Mouse (Mus musculus) embryo, embryonic 11 days (tissue): Measurements from ENCODE around the gene Ccdc93.

Source experiments
- DNase-seq: peaks from one replicate; pipeline ENCODE4 v3.0.0-alpha.2; 2015

The Ccdc93 gene

DNA sequence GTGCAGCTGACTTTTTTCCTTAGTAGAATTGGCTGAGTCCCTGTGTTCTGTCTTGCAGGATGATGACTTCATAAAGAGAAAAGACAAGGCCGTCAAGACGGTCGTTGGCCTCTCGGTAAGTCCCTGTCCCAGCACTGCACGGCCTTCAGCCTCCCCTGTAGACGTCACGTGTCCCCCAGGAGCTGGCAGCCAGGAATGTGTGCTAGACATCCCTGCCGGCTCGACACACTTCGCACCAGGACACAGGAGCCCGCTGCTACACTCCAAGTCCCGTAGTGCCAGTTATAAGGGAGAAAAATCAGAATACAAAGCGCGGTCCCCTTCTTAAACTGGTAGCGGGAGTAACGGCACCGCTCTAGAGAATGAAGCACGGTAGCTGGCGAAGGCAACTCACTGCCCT, 17.3 kb downstream of the Ccdc93 start:
- DNase-seq, result no peak

DNA sequence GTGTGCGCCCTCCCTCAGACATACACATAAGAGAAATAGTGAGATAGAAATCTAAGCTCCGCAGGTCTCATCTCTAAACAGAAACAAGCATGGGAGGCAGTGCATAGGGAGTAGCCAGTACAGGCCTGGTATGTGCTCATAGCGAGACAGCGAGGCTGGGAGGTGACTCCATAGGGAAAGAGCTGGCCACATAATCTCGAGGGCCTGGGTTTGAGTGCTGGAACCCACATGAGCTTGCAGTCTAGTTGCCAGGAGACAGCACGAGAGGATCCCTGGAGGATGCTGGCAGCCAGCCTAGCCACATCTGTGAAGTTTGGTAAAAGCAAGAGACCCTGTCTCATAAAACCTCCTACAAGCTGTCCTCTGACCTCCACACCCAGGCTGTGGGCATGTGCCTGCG, 20.2 kb downstream of the Ccdc93 start:
- DNase-seq, result no peak

DNA sequence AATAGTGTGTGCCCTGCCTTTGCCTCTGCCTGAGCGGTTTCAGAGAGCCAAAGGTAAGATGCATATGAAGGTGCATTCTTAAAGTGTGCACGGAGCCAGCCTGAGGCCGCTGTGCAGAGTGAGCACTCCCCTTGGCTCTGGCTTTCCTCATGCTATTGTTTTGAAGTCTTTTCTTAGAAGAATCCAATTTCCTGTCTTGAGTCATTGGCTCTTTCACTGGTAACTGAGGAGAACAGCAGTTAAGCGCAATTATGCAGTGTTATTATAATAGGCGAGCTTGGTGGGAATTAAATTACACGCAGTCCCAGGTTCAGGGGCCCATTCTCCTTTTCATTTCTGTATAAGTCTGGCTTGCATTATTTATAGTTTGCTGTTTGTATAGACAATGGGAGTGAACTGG, 21.6 kb downstream of the Ccdc93 start:
- DNase-seq, result no peak

DNA sequence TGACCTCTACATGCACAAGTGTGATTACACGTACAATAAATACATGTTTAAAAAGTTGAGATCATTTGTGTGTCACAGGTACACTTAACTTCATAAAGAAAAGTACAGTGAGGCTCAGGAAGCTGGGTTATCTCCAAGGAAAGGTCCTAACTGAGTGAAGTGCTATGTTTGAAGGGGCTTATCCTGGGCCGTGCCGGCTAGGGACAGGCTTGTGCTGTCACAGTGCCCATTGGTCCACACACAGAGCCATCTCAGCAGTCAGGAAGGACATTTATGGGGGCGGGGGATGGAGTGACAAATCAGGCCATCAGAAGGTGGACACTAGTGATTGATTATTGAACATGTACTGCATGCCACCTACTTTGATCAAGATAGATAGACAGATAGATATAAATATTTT, 22.2 kb downstream of the Ccdc93 start:
- no peak for DNase-seq

DNA sequence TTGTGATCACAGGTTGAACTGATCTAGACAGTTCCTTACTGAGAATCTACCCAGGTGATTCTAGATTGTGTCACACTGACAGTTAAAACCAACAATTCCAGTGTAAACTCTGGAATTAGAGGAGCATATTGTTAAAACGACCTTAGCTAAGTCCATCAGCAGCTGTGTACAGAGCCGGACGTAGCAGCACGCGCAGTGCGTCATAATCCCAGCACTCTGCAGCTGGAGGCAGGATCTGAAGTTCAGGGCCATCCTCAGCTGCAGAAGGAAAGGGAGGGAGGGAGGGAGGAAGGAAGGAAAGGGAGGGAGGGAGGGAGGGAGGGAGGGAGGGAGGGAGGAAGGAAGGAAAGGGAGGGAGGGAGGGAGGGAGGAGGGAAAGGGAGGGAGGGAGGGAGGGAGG, 24.1 kb downstream of the Ccdc93 start:
- DNase-seq, result no peak

DNA sequence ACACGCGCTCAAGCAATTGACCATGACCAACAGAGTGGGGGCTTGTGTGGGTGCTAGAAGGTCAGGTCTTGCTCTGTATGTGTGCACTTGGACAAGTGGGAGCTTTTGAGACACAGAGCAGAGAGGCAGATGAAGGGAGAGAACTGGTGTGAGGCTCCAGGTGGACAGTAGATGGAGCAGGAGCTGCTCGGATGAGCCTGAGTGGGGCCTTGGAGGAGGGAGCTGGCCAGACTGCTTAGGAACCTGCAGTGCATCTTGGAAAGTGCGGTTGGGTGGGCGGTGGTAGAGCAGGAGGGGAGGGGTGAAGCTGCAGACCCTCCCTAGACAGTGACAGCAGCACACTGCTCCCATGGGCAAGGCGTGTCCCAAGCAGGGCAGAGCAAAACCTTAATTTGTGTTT, 29.2 kb downstream of the Ccdc93 start:
- no peak for DNase-seq

DNA sequence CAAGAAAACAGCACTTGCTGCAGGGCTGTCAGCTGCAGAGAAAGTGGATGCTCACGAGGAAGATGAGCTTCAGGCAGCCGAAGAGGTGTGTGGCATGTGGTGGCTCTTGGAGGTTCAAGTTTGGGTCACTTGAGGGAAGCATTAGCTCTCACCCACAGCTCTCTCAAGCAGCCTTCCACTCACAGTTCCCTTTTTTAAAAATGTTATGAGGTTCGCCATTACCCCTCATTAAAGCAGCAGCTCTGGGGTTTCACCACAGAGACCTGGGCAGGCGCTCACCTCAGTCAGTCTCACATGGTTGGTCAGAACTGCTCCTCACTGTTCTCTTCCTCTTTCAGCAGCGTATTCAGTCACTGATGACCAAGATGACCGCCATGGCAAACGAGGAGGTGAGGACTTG, 31.0 kb downstream of the Ccdc93 start:
- DNase-seq, result no peak

DNA sequence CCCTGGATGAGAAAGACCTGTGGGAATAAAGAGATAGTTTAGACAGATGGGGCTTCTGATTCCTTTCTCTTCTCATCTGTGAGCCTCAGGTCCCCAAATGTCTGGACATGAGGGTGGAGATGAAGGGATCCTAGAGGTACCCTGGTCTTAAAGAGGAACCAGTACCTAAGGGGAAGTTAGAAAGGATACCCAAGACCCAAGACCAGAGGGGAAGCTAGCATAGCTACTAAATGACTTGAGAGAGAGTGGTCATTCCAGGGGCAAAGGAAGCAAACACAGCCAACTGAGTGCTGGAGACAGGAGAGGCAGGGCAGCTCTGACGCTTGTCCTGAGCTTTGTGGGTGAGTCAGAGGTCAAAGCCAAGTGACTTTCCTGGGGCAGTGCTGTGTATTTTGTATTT, 31.8 kb downstream of the Ccdc93 start:
- no peak for DNase-seq

DNA sequence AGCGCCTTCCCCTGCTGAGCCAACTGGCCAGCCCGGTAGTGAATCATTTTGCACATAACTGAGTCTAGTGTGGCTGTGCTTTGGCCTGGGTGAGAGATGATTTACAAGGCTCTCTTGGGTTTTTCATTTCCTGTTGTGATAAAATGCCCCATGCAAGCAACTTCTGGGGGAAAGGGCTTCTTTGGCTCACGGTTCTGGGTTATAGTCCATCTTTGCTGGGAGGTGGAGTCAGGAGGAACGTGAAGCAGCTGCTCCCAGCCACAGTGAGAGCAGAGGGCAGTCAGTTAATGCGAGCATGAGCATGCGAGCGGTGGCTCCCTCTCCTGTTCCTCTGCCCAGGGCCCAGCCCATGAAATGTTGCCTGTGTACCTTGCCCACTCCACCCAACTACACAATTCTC, 33.0 kb downstream of the Ccdc93 start:
- DNase-seq, result no peak

DNA sequence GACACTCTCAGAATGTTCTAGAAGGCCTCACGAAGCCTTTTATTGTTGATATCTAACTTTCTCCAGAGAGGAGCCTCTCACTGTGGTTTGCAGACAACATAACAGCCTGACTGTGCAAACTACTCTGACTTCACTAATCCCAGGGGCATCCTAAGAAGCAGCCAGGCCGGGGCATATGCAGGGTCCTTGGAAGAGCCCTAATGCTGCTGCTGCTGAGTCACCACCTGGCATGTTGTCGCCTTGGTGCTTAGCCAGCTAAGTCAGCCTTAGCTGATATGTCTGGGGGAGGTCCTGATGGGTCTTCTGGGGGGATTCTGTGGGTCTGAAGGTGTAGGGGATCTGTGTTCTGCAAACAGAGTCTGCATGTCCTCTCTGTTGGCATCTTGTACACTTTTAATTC, 35.4 kb downstream of the Ccdc93 start:
- DNase-seq, result no peak

DNA sequence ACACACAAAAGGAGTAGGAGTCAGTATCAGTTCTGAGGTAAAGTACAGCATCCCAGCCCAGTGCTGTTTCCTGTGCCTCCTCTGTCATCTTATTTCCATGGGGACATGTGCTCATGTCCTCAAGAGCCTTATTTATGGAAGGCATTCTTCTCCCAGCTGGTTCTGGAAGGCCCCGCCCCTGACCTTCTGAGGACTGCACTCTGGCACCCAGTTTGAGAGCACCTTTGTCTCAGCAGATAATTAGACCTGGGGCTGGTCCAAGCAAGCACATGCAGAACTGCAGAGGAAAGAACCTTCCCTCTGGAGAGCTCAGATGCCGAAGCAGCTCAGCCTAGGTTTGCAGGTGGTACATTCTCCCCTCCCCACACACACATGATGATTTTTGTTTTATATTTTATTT, 37.4 kb downstream of the Ccdc93 start:
- DNase-seq, result no peak

DNA sequence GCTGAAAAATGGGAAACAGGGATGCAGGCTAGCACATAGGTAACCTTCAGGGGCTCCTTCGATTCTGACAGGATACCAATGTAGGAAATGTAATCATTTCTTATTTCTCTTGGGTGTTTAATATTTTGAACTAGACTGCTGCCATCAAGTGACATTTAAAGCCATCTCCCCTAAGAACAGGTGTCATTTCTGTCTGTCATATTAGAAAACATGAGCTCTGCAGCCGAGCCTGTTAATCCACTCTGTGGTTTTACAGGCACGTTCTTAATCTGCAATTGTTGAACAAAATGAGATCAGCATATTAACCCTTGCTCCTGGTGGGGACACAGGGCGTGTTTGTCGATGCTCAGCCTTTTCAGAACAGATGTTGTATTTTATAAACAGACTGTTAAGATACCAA, 40.7 kb downstream of the Ccdc93 start:
- no peak for DNase-seq

DNA sequence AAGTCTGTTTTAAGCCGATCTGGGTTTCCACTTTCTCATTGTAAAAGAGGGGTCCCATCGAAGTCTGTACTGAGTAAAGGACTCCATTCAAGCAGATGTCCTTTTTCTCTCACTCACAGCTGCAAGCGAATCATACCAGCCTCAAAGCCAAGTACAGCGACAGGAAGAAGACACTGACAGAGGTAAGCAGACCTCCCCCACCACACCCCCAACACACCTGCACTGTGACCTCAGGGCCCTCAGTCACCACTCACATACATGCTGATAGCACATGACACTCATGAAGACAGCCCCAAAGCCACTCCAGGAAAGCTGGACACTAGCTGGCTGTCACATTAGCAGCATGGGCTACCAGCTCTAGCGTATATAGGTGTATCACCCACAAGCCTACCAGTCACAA, 46.9 kb downstream of the Ccdc93 start:
- no peak for DNase-seq

DNA sequence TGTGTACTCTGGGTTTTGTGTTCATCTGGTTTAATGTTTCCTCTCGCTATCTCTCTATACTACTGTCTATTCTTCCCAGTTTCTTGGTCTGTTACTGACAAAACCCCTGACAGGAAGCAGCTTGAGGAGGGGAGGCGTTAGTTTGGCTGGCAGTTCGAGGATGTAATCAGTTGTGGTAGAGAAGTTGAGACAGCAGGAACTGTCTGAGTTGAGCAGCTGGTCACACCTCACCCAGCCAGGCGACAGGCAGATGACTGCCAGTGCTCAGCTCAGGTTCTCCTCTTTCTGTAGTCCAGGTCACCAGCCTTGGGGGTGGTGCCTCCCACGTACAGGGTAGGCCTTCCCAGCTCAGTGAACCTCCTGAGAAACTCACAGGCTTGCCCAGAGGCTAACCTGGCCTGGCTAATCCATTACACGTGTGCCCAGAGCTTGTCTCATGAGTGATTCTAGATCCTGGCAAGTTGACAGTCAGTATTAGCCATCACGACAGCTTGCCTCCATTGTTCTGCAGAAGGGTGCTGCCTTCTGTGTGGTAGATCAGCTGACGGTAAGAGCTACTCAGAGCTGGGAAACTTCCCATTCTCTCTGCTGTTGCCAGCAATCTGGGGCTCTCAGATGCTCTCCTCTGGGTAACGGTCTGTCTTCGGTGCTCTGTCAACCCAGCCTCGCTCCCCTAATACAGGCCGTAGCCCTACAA, 47.6 kb downstream of the Ccdc93 start:
- DNase-seq, result no peak

DNA sequence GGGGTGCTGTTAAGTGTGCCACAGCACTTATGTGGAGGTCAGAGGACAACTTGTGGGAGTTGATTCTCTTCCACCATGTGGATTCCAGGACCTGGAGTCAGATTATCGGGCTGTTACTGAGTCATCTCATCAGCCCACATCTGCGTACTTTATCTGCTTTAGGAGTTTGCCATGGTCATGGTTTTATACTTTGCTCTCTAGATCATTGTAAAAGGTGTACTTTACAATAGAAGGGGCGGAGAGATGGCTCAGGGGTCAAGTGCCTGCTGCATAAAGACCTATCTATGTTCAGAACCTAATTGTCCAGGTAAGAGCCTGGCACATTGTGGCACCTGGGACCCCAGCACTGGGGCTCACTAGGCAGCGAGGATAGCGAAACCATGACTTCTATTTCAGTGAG, 48.6 kb downstream of the Ccdc93 start:
- DNase-seq, result no peak

DNA sequence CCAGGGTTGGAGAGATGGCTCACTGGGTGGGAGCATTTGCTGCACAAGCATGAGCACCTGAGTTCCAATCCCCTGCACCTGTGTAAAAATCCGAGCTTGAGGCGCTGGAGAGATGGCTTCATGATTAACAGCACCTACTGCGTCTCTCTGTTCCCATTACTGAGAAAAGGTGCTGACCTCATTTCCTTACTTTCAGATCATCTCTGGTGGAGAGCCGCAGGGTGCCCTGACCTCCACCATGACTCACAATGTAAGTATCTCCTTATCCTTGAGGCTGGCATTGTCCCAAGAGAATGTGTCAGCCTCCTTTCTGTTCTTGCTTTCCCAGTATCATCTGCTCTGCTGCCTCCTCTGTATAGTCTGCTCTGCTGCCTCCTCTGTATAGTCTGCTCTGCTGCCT, 52.2 kb downstream of the Ccdc93 start:
- DNase-seq, result no peak

DNA sequence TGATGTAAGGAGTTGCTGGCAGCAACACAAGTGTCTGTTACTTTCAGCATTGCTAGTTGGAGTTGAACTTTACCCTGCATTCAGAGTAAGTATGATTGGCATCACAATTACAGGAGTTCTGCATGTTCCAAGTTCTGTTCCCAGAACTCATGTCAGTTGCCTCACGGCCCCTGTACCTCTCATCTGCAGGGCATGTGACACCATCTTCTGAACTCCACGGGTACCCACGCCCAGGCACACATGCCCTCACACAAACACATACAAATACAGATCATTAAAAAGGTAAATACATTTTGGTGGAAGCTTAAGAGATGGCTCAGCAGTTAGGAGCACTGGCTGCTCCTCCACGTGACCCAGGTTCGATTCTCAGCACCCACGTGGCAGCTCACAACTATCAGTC, 56.0 kb downstream of the Ccdc93 start:
- no peak for DNase-seq

DNA sequence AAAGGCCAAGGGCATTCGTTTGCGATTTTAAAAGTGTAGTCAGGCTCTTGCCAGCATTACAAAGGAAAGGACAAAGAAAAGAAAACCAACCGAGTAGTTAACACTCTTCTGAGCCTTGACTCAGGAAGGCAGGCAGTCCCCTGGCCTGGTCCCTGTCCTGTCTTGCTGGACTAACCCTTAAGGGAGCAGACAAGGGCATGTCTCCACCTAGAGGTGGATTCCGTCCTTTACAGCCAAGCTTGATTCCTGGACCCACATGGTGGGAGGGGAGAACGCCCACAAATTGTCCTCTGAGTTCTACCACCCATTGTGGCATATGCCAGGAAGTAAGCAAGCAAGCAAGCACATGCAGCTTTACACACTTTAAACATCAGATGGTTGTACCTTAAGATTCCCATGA, 59.4 kb downstream of the Ccdc93 start:
- DNase-seq, result peak; percentile 54

DNA sequence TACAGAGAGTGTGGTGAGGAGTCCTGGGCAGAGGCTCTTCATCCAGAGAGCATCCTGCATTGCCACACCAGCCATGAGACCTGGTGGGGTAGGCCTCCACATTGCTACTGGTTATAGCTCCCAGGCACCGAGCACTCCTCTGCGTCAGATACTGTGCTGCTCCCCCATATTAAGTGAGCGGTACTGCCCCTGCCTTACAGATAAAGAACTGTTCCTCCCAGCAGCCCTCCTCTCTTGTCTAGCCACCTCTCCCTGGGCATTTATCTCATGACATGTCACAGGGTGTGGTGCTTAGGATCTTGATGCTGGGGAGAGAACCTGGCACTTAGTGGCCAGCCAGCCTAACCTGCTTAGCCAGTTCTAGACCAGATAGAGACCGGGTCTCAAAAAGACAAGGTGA, 66.2 kb downstream of the Ccdc93 start:
- no peak for DNase-seq

DNA sequence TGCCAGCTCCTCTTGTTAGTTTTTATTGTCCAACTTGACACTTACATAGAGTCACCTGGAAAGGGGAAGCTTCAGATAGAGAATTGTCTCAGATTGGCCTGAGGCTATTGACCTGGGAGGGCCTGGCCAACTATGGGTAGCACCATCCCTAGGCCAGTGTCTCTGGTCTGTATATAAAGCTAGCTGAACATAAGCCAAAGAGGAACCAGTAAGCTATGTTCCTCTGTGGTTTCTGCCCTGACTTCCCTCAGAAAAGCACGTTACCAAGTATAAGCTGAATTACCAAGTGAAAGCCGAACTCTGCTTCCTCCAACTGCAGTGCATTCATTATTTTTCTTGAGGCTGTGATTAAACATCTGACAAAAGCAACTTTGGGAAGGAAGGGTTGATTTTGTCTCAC, 77.9 kb downstream of the Ccdc93 start:
- no peak for DNase-seq

DNA sequence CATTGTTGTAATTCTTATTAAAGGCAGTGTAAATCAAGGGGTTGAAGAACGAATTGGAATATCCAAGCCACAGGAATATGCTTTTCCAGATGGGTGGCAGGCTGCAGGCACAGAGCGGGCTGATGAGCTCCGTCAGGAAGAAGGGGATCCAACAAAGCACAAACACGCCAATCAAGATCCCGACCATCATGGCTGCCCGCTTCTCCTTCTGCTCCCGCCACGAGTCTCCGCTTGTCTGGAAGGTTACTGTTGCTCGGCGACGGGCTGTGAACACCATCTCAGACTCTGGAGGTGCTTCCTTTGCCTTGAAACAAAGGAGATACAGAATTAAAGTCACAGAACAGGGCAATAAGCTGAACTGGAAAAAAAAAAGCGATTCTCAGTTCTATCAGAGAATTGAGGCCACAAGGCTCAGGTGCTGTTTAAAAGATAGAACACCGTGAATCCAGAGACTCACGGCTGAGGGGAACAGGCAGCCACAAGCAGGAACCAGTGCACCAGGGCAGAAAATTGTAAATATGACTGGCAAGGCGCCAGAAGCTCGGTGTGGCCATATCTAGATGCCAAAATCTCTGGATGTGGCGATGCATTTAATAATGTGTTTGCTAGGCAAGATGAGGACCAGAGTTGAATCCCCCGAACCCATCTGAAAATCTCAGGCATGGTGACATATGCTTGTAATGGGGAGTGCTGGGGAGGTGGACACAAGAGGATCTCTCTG, 79.7 kb downstream of the Ccdc93 start:
- DNase-seq, result no peak

DNA sequence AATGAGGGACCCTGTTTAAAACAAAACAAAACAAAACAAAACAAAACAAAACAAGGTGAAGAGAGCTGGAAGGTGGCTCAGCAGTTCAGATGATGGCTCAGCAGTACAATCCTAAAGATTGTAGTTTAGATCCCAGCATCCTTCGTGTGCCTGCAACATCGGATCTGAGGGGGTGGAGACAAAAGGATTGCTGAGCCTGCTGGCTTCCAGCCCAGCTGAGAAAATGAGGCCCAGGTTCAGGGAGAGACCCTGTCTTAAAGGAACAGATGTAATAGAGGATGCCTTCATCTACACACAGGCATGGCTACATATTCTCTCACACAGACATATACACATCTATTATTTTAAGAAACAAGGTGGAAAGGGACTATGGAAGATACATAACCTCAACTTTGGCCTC, 80.3 kb downstream of the Ccdc93 start:
- no peak for DNase-seq

DNA sequence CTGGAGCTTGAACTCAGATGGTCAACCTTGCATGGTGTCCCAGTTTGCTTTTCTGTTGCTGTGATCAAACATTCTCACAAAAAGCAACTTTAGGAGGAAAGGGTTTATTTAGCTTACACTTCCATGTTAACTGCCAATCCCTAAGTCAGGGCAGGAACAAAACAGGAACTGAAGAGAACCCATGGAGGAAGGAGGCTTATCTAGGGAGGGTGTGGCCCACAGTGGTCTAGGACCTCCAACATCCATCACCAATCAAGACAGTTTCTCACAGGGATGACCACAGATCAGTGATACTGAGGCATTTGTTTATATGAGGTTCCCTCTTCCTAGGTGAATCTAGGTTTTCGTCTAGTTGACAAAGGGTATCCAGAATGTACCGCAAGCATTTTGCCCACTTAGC, 81.1 kb downstream of the Ccdc93 start:
- DNase-seq, result no peak

DNA sequence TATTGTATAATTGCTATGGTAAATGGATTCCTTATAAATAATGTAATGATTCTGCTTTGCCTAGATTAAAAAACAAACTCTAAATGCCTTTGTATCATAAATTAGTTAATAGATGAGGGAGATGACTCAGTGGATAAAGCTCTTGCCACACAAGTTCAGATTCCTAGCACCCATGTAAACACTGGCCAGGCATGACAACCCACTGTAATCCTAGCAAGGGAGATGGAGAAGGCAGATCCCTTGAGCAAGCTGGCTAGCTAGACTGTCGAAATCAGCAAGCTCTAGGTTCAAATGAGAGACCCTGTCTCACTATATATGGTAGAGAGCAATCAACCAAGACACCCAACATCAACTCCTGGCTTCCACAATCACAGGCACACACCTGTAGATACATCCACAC, 87.8 kb downstream of the Ccdc93 start:
- no peak for DNase-seq

DNA sequence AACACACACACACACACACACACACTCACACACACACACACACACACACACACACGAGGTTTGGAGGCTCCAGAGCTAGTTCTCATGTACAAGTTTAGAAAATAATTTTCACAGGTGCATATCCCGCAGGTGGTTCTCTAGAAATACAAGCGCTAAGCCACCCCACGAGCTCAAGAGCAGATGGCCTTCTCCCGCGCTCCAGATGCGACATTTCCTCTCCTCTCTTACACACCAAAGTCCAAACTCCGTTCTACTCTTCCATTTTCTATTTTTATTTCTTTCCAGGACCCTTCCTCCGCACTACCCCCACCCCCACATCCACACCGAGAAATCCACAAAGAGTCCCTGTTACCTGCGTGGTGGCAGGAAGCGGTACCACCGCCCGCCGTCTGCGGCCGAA, 96.2 kb downstream of the Ccdc93 start:
- DNase-seq, result no peak
